Mouse (Mus musculus): Measurements from ENCODE around the gene Nbea.

DNA sequence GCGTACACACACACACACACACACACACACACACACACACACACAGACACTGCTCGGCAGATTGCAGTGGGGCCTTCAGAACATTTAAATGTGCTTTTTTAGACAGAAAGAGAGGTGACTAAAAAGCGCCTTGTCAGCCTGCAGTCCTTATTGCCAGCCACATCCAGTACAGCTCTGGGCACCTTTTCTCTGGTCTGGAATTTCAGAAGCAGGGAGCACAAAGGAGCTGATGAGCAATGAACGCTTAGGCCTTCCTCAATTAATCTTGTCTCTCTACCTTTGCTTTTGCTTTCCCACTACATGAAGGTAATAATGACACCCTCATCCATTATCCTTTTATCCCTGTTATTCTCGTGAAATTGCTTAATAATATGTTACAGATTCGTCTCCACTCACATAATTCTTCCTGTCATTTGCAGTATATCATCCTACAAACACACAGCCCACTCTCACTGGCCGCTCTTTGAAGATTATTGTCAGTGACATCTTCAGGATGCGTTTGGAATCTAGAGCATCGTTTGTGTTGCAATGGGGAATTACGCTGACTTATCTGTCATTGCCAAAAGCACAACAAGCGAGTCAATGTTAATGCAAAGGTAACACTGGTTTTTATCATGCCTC lies 432.9 kb downstream of the Nbea start:
- no peak for TF ChIP-seq CTCF (IDR thresholded peaks at IDR 0.05; ENCODE audit: low read depth, low read length)
- no peak for TF ChIP-seq POLR2AphosphoS5 (IDR thresholded peaks at IDR 0.05; ENCODE audit: insufficient replicate concordance, low read depth, low read length)
- no peak for TF ChIP-seq GATA1 (IDR thresholded peaks at IDR 0.05; ENCODE audit: borderline replicate concordance, low read length)
- TF ChIP-seq TAL1 (conservative IDR thresholded peaks at IDR 0.05; ENCODE audit: low read depth, low read length) = no peak
